Mouse (Mus musculus) thymus, adult 2 months (tissue): Measurements from ENCODE around the gene Sepsecs. TPM values are rescaled to one million over a fixed set of nuclear protein-coding genes. Genes with fewer than 3 reads are reported as not detected.

Experiments
- DNase-seq: peaks from one replicate; pipeline ENCODE4 v3.0.0; 2021
- H3K27ac ChIP-seq: fragments of 200-500 bp; 2 replicates; pipeline ENCODE4 v1.5.1; 2012; ENCODE audit warnings: low read length, control low read depth; ENCODE audit not compliant: control insufficient read depth, insufficient read depth
- H3K27me3 ChIP-seq: fragments of 200-500 bp; 2 replicates; pipeline ENCODE4 v1.6.1; 2012; ENCODE audit warnings: mild to moderate bottlenecking, low read length, moderate library complexity, mixed read lengths; ENCODE audit not compliant: control insufficient read depth, insufficient read depth
- H3K36me3 ChIP-seq: fragments of 200-500 bp; 2 replicates; pipeline ENCODE4 v1.6.1; 2012; ENCODE audit warnings: mild to moderate bottlenecking, low read length, moderate library complexity; ENCODE audit not compliant: control insufficient read depth, insufficient read depth
- H3K4me1 ChIP-seq: fragments of 200-500 bp; replicated peaks from 2 replicates; pipeline ENCODE4 v1.6.1; 2012; ENCODE audit warnings: low read length; ENCODE audit not compliant: control insufficient read depth, insufficient read depth
- H3K4me3 ChIP-seq: fragments of 200-500 bp; 2 replicates; pipeline ENCODE4 v1.5.1; 2012; ENCODE audit warnings: mild to moderate bottlenecking, low read length, control low read depth, moderate library complexity; ENCODE audit not compliant: control insufficient read depth, insufficient read depth
- CTCF ChIP-seq: fragments of 200-500 bp; IDR thresholded peaks from 2 replicates; pipeline ENCODE4 v1.5.1; 2012; ENCODE audit warnings: mild to moderate bottlenecking, control low read depth, low read length, moderate library complexity, borderline replicate concordance; ENCODE audit not compliant: control insufficient read depth, poor library complexity, insufficient read depth; ENCODE audit errors: extremely low read depth
- POLR2A ChIP-seq: fragments of 200-500 bp; IDR thresholded peaks from 2 replicates; pipeline ENCODE4 v1.6.1; 2012; ENCODE audit warnings: mild to moderate bottlenecking, low read length, control low read depth, moderate library complexity; ENCODE audit not compliant: control insufficient read depth, poor library complexity, insufficient read depth; ENCODE audit errors: extremely low read depth
- WGBS: fragments of 180-500 bp; shearing (Covaris S2); methylation state at CpG from one replicate; pipeline ENCODE4 v1.1.7; 2018; 5-methylcytosine and 5-hydroxymethylcytosine counted together
- polyA plus RNA-seq: library from polyadenylated mRNA; depleted of rRNA; stranded (reverse); fragments of >200 nt; gene quantifications from 2 replicates; pipeline ENCODE4 v1.2.3, GENCODE M21; 2012

The Sepsecs gene
- polyA plus RNA-seq, 1 experiment, result 5.4 TPM

- TF ChIP-seq POLR2A (no peak), CTCF (no peak)
- no peak overlapping the region for H3K4me3 ChIP-seq
- 77% methylated on average over 9 of the region's 9 CpGs for WGBS
Measured at GRCm38 (mm10) chr5:52673341-52673740, 3.8 kb upstream of the Sepsecs start.

GRCm38 (mm10) chr5:52670745-52671144, 1.2 kb upstream of the Sepsecs start:
- WGBS, result 90% methylated on average over 3 of the region's 3 CpGs
- Histone ChIP-seq H3K27me3 (no peaks in the 10 kb centered on the region), H3K4me1 (no peaks in the 10 kb centered on the region; the same call in 1 of the 2 replicates), H3K4me3 (no peak overlapping the region), H3K27ac (no peak overlapping the region), H3K36me3 (no peaks in the 10 kb centered on the region; the same call in 1 of the 2 replicates)
- no peak for DNase-seq
- TF ChIP-seq CTCF, result no peak
- no peak for TF ChIP-seq POLR2A

More at GRCm38 (mm10) chr5:52673341-52673740, 3.8 kb upstream of the Sepsecs start:
- H3K4me1 ChIP-seq, result no peaks in the 10 kb centered on the region; the same call in 1 of the 2 replicates
- H3K27ac ChIP-seq, result no peak overlapping the region
- no peaks in the 10 kb centered on the region for H3K36me3 ChIP-seq
- no peaks in the 10 kb centered on the region for H3K27me3 ChIP-seq
- no peak for DNase-seq

DNA sequence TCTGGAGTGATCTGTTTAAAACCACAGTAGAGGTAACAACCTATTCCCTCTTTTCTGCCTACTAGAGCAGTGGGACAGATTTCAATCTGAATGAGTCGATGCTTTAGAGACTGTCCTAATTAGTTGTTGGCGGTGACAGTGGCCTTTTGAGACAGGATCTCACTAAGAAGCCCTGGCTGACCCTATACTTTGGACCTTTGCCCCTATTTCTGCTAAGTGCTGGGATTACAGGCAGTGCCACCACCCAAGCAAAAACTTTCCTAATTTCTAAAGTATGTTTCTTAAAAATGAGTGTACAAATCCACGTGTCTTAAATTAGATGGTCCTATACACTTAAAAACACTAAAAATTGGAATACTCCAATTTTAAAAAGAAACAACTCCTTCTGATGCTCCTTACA, 2.7 kb downstream of the Sepsecs start:
- no peaks in the 10 kb centered on the region for H3K27me3 ChIP-seq
- H3K4me3 ChIP-seq, result no peak overlapping the region
- WGBS, result 96% methylated on average over 3 of the region's 3 CpGs
- no peak overlapping the region for H3K27ac ChIP-seq
- H3K4me1 ChIP-seq, result no peaks in the 10 kb centered on the region; the same call in 1 of the 2 replicates
- DNase-seq, result no peak
- peaks cover 10% of the 10 kb centered on the region; the same call in 1 of the 2 replicates for H3K36me3 ChIP-seq
- TF ChIP-seq POLR2A (no peak), CTCF (no peak)

DNA sequence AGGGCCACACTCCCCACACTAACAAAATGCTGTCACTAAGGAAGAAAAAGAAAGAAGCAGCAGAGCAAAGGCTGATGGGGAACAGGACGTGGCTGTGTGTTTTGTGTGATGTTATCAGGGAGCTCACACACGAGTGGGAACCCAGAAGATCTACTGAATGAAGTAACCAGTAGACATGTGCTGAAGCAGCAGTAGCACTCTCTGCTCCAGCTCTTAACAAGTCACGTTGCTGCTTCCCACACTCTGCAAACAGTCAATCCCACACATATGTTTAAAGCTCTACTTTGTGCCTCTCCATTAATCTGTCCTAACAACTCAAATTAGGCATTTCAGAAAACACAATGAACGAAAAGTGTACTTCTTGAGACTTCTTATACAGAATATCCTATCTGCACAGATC, 11.6 kb downstream of the Sepsecs start:
- Histone ChIP-seq H3K4me1 (peaks cover 3% of the 10 kb centered on the region; the same call in 1 of the 2 replicates), H3K27ac (no peak overlapping the region), H3K36me3 (peaks cover under 1% of the 10 kb centered on the region; the same call in 1 of the 2 replicates), H3K27me3 (no peaks in the 10 kb centered on the region), H3K4me3 (no peak overlapping the region)
- DNase-seq, result no peak
- no peak for TF ChIP-seq POLR2A
- no peak for TF ChIP-seq CTCF
- WGBS, result 44% methylated on average over 4 of the region's 4 CpGs

DNA sequence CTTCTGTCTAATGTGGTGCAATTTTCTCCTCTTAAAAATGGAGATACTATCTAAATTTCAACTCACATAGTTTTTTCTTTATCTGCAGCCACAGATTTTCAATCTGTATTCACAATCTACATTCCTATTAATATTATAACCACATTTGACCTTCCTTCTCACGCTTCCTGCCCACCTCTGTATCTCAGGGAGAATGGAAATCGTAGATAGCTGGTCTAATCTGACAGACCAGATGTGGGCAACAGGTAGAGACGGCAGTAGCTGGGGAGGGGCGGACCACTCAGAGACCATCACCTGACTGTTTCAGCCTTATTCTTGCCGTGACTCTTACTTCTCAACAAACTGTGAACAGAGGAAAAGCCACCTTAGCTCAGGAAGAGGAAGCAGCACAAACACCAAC, 12.2 kb downstream of the Sepsecs start:
- no peaks in the 10 kb centered on the region for H3K27me3 ChIP-seq
- no peak overlapping the region for H3K4me3 ChIP-seq
- no peak for DNase-seq
- TF ChIP-seq CTCF (no peak), POLR2A (no peak)
- 93% methylated on average over 5 of the region's 5 CpGs for WGBS
- H3K27ac ChIP-seq, result no peak overlapping the region
- peaks cover 5% of the 10 kb centered on the region; the same call in 1 of the 2 replicates for H3K36me3 ChIP-seq
- peaks cover 3% of the 10 kb centered on the region; the same call in 1 of the 2 replicates for H3K4me1 ChIP-seq

DNA sequence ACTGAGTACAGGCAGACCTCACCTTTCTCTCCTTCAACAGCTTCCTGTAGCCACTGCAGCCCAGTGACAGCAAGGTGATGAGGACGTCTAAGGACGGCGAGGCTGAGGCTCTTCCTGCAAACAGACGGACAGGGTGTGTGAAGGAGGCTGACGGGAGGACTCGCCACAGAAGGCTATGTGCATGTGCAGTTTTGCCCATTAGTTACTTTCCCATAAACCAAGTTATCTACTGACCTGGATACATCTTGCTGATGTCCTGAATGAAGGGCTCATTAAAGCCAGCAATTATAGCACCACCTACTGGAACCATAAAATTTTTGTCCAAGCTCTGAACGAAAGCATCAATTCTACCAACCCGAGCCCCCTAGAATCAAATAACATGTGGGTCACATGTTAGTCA, 13.5 kb downstream of the Sepsecs start:
- TF ChIP-seq CTCF (no peak), POLR2A (no peak)

More for the DNA sequence above, 13.5 kb downstream of the Sepsecs start:
- Histone ChIP-seq H3K4me1 (peaks cover 3% of the 10 kb centered on the region; the same call in 1 of the 2 replicates), H3K36me3 (peaks cover 5% of the 10 kb centered on the region; the same call in 1 of the 2 replicates), H3K27ac (no peak overlapping the region), H3K27me3 (no peaks in the 10 kb centered on the region), H3K4me3 (no peak overlapping the region)
- 90% methylated on average over 8 of the region's 8 CpGs for WGBS
- DNase-seq, result no peak
